Mouse (Mus musculus) hindbrain, postnatal 0 days (tissue): ENCODE data around the gene Olfr721-ps1. TPM values are rescaled to one million over a fixed set of nuclear protein-coding genes. Genes with fewer than 3 reads are reported as not detected.

ENCODE experiments used
- ATAC-seq: fragments of 200-750 bp; cut with Nextera tagmentation; 2 replicates; pipeline ENCODE4 v1.8.0; 2017; ENCODE audit warnings: mild to moderate bottlenecking, moderate TSS enrichment, moderate library complexity
- DNase-seq: peaks from one replicate; pipeline ENCODE4 v3.0.0-alpha.2; 2015; ENCODE audit warnings: low spot score
- H3K27ac ChIP-seq: fragments of 300-500 bp; sonication (generic); 2 replicates; pipeline ENCODE4 v1.5.1; 2014; ENCODE audit warnings: mild to moderate bottlenecking
- H3K27me3 ChIP-seq: fragments of 300-500 bp; sonication (generic); 2 replicates; pipeline ENCODE4 v1.6.1; 2014; ENCODE audit warnings: low read length, mixed read lengths; ENCODE audit not compliant: insufficient read depth
- H3K36me3 ChIP-seq: fragments of 300-500 bp; sonication (generic); 2 replicates; pipeline ENCODE4 v1.6.1; 2014; ENCODE audit warnings: low read length, mixed read lengths; ENCODE audit not compliant: insufficient read depth
- H3K4me1 ChIP-seq: fragments of 300-500 bp; sonication (generic); 2 replicates; pipeline ENCODE4 v1.6.1; 2014; ENCODE audit warnings: antibody characterized with exemption, low read length, mixed read lengths; ENCODE audit not compliant: insufficient read depth
- H3K4me2 ChIP-seq: fragments of 300-500 bp; sonication (generic); 2 replicates; pipeline ENCODE4 v1.6.1; 2014; ENCODE audit warnings: low read depth, mild to moderate bottlenecking, low read length, moderate library complexity, mixed read lengths
- H3K4me3 ChIP-seq: fragments of 300-500 bp; sonication (generic); 2 replicates; pipeline ENCODE4 v1.5.1; 2014; ENCODE audit warnings: low read length
- H3K9ac ChIP-seq: fragments of 300-500 bp; sonication (generic); replicated peaks from 2 replicates; pipeline ENCODE4 v1.6.1; 2014; ENCODE audit warnings: mild to moderate bottlenecking, low read length, moderate library complexity, mixed read lengths
- H3K9me3 ChIP-seq: fragments of 300-500 bp; sonication (generic); 2 replicates; pipeline ENCODE4 v1.6.1; 2016; ENCODE audit warnings: low read length, mixed read lengths
- CTCF ChIP-seq: IDR thresholded peaks from 2 replicates; pipeline ENCODE4 v1.5.1; 2016; ENCODE audit warnings: antibody characterized with exemption, control low read depth, low read depth
- WGBS: fragments of 180-500 bp; shearing (Covaris S2); extraction: QIAGEN DNeasy Blood & Tissue Kit; methylation state at CpG from one replicate; pipeline ENCODE4 v1.1.7; 2014; 5-methylcytosine and 5-hydroxymethylcytosine counted together
- polyA plus RNA-seq: library from polyadenylated mRNA; unstranded; fragments of >200 nt; fragmentation: Nextera tagmentation; extraction: Ambion mirVana; gene quantifications from 2 replicates; pipeline ENCODE4 v1.2.1, GENCODE M21; 2015
- total RNA-seq: library from RNA; depleted of rRNA; stranded (reverse); fragments of >200 nt; gene quantifications from 2 replicates; pipeline ENCODE4 v1.2.3, GENCODE M21; 2014; rRNA removed

Olfr721-ps1 gene
- total and polyA plus RNA-seq, 2 experiments from 2014 or later: not detected

DNA sequence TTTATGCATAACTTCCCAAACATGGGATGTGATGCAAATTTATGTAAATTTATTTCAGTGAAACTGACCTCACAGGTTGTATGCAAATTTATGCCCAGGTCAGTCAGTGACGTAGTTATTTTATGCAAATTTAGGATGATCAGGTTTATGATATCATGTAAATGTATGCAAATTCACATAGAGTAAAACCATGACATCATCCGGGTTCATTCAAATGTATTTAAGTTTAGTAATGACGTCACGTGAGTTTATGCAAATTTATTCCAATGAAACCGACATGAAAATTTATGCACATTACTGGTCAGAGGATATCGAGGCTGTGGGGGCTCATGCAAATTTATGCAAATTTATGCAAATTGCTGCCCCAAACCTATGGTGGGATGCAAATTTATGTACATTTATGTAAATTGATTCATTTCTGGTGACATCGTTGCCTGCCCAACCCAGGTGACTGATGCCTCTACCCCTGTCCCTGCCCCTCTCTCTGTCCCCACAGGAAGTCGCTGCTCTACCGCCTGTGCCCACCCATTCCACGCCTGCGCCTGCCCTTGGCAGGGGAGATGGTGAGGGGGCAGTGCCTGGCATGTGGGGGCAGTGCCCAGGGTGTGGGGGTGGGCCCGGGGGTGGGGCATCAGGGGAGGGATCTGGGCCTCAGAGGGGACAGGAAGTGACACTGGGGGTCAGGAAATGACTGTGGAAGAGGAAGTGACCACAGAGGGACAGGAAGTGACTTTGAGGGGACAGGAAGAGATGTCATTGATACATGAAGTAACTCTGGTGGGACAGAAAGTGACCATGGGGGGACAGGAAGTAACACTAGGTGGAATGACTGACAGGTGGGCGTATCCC is 46.4 kb upstream of the Olfr721-ps1 start:
- no peak for TF ChIP-seq CTCF
- H3K4me1 ChIP-seq: no peaks in the 10 kb centered on the region
- 49% methylated on average over 13 of the region's 13 CpGs for WGBS

DNA sequence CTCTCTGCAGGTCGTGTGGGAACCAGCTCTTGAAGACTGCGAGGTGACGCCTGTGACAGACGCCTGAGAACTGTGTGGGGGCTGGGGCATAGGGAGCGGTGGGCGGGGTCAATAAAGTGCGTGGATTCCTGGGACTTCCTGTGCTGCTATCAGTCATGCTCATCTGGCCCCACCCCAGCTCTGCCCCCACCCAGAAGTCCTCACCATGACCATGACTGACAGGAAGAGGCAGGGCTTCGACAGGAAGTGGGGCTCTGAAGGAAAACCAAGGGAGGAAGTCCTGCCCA is 45.8 kb upstream of the Olfr721-ps1 start:
- Histone ChIP-seq H3K4me1 (no peaks in the 10 kb centered on the region), H3K27me3 (no peaks in the 10 kb centered on the region), H3K27ac (no peak overlapping the region), H3K36me3 (no peaks in the 10 kb centered on the region), H3K9me3 (0 out of 2 replicates have a peak, but pooled peaks cover 3% of the 10 kb centered on the region), H3K9ac (no peak overlapping the region), H3K4me2 (no peak overlapping the region), H3K4me3 (no peak overlapping the region)
- TF ChIP-seq CTCF: no peak
- DNase-seq (no peak), ATAC-seq (no peak)
- 94% methylated on average over 8 of the region's 8 CpGs for WGBS

More for the DNA sequence above, 46.4 kb upstream of the Olfr721-ps1 start:
- H3K27ac ChIP-seq: no peak overlapping the region
- H3K9me3 ChIP-seq: 0 out of 2 replicates have a peak, but pooled peaks cover 7% of the 10 kb centered on the region
- H3K27me3 ChIP-seq: no peaks in the 10 kb centered on the region
- DNase-seq (no peak), ATAC-seq (no peak)
- no peak overlapping the region for H3K4me3 ChIP-seq
- no peaks in the 10 kb centered on the region for H3K36me3 ChIP-seq
- H3K9ac ChIP-seq: no peak overlapping the region
- H3K4me2 ChIP-seq: no peak overlapping the region

DNA sequence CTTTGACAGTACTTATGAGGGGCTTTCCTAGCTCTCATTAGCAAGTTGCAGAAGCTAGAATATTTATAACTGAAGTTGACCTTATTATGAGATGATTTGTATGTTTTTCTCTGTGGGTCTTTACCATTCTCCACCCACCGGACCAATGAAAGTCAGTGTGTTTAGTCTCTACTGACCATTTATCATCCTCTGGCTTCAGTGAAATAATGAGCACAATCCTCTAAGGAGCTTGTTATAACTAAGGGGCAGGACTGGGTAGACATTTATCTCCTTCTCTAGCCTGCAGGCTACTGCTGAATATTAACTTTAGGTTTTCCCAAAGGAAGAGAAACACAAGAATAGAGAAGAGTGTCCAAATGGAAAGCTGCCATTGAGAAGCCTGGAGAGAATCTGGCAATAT is 5.6 kb upstream of the Olfr721-ps1 start:
- Histone ChIP-seq H3K27ac (no peak overlapping the region), H3K4me1 (no peaks in the 10 kb centered on the region), H3K36me3 (no peaks in the 10 kb centered on the region), H3K4me3 (no peak overlapping the region), H3K9ac (no peak overlapping the region), H3K4me2 (no peak overlapping the region), H3K9me3 (0 out of 2 replicates have a peak, but pooled peaks cover 2% of the 10 kb centered on the region), H3K27me3 (no peaks in the 10 kb centered on the region)
- no peak for TF ChIP-seq CTCF
- 90% methylated on average over 1 of the region's 1 CpGs for WGBS
- DNase-seq (peak; percentile 6), ATAC-seq (no peak)

DNA sequence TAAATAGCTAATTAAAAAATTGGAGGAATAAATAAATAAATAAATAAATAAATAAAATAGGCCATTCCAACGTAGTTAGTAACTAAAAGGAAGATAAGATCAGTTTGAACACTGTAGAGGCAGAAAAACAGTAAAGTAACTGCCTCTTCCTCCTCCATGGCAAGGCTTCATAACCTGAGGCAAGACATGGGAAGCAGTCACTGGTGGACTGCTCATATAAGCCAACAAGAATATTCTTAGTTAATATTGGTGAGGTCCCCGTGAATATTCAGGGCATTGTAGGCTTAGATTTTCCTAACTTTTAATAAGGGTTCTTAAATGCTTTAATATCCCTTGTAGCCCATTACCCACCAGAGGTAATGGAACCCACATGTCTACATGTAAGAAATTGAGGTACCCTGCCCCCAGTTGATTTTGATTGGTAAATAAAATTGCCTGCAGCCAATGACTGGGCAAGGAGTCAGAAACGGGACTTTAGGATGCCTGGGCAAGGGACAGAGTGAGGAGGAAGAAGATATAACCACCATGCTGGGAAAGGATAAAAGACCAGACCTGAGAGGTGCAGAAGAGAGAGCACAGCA is 35.1 kb downstream of the Olfr721-ps1 start:
- Histone ChIP-seq H3K4me1 (no peaks in the 10 kb centered on the region), H3K9ac (no peak overlapping the region), H3K36me3 (no peaks in the 10 kb centered on the region), H3K27ac (no peak overlapping the region), H3K9me3 (no peaks in the 10 kb centered on the region), H3K4me2 (no peak overlapping the region), H3K4me3 (no peak overlapping the region), H3K27me3 (no peaks in the 10 kb centered on the region)
- TF ChIP-seq CTCF: no peak
- DNase-seq (no peak), ATAC-seq (no peak)
- 80% methylated on average over 3 of the region's 3 CpGs for WGBS

Other genes with a start within 250 kb of the Olfr721-ps1 start
- gene Olfr720, start 214.5 kb upstream of the Olfr721-ps1 start, total RNA-seq: not detected in 2 replicates
- gene Olfr720, start 214.5 kb upstream of the Olfr721-ps1 start, polyA plus RNA-seq: not detected in 2 replicates
- not detected in 2 replicates for gene Olfr31, start 78.5 kb upstream of the Olfr721-ps1 start, total RNA-seq
- gene Olfr31, start 78.5 kb upstream of the Olfr721-ps1 start, polyA plus RNA-seq: 0.05 and 0.30 TPM in 2 replicates
- gene Il3ra, start 55.0 kb upstream of the Olfr721-ps1 start, total RNA-seq: 3.8 and 11.0 TPM in 2 replicates
- gene Il3ra, start 55.0 kb upstream of the Olfr721-ps1 start, polyA plus RNA-seq: 2.3 and 2.4 TPM in 2 replicates